Mouse (Mus musculus): ENCODE results near the gene Stat1. TPM values are rescaled to one million over a fixed set of nuclear protein-coding genes. Genes with fewer than 3 reads are reported as not detected.

The Stat1 gene
- polyA plus RNA-seq, 1 experiment = 37.1 TPM

- no peak for DNase-seq (ENCODE audit: low read depth)
These were observed 44.6 kb downstream of the Stat1 start for GRCm38 (mm10) chr1:52163707-52164457.

GRCm38 (mm10) chr1:52166652-52167220 is 47.5 kb downstream of the Stat1 start:
- no peak for DNase-seq (ENCODE audit: low read depth)

GRCm38 (mm10) chr1:52170057-52170456 is 50.8 kb downstream of the Stat1 start:
- no peak for DNase-seq (ENCODE audit: low read depth)

- no peak for DNase-seq (ENCODE audit: low read depth)
These were observed 51.5 kb downstream of the Stat1 start for GRCm38 (mm10) chr1:52170747-52171146.

- no peak for DNase-seq (ENCODE audit: low read depth)
These were observed 52.0 kb downstream of the Stat1 start for GRCm38 (mm10) chr1:52171271-52171670.

- no peak for DNase-seq (ENCODE audit: low read depth)
These were observed 56.1 kb downstream of the Stat1 start for GRCm38 (mm10) chr1:52175321-52175720.

GRCm38 (mm10) chr1:52175983-52176382 is 56.7 kb downstream of the Stat1 start:
- no peak for DNase-seq (ENCODE audit: low read depth)

GRCm38 (mm10) chr1:52176999-52177398 is 57.8 kb downstream of the Stat1 start:
- no peak for DNase-seq (ENCODE audit: low read depth)

GRCm38 (mm10) chr1:52179939-52180568 is 60.8 kb downstream of the Stat1 start:
- DNase-seq (ENCODE audit: low read depth) = no peak

- DNase-seq (ENCODE audit: low read depth) = no peak
These were observed 62.8 kb downstream of the Stat1 start for GRCm38 (mm10) chr1:52181994-52182393.

GRCm38 (mm10) chr1:52182992-52183391 is 63.8 kb downstream of the Stat1 start:
- DNase-seq (ENCODE audit: low read depth) = no peak

Other genes with a start within 250 kb of the Stat1 start
- gene Myo1b, start 203.4 kb upstream of the Stat1 start, polyA plus RNA-seq (2012; rRNA removed) = 33.0 and 43.1 TPM in 2 replicates
- 0.53 and 0.89 TPM in 2 replicates for gene Stat4, start 132.3 kb upstream of the Stat1 start, polyA plus RNA-seq (2012; rRNA removed)
- 23.7 and 25.4 TPM in 2 replicates for gene Gls, start 113.8 kb downstream of the Stat1 start, polyA plus RNA-seq (2012; rRNA removed)